In the genomic region with DNA sequence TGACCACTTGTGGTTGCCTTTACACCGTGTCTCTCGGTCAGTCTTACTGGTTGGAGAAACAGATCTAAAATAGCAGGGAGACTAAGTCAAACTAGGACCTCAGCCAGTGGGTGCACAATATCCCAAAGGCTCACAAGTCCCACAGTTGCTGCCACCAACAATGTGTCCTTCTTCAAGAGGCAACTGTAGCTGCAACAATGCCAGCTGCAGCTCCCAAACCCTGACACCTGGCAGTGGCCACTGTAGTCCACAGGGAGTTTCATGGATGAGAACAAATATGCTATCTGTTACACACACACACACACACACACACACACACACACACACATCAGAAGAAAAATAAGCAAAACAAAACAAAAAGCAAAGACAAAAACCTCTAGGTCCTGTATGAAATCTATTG, we compare ENCODE assay signal across 27 mouse cellular contexts.
"Had no signal": no experiment of that assay in that cellular context is flagged by ENCODE, and none has a peak within 500 bp of the region (broad histone marks: within the 10 kb centered on the region; RNA-seq: fewer than 3 reads in every experiment).

No protein-coding gene starts in this region.

- DNase-seq: left cerebral cortex, postnatal 4 days; liver; liver, embryonic 13.5 days; liver, postnatal 0 days; lung, adult 18-20 months; lung, adult 2 months; lung, embryonic 14.5 days; lung, postnatal 10 days; lung, postnatal 14 days; lung, postnatal 36 days; lung, postnatal 4 days; midbrain, embryonic 14.5 days had no signal

- H3K27me3 ChIP-seq: limb, embryonic 12.5 days; limb, embryonic 13.5 days; limb, embryonic 15.5 days; liver, embryonic 12.5 days; liver, embryonic 13.5 days; liver, embryonic 15.5 days; lung, embryonic 15.5 days; megakaryocyte, embryonic 14.5 days; midbrain, embryonic 12.5 days; midbrain, embryonic 13.5 days; midbrain, embryonic 15.5 days; neural tube, embryonic 12.5 days had no signal

- H3K36me3 ChIP-seq: limb, embryonic 10.5 days; limb, embryonic 12.5 days; limb, embryonic 13.5 days; limb, embryonic 15.5 days; liver, embryonic 12.5 days; liver, embryonic 13.5 days; liver, embryonic 15.5 days; lung, embryonic 15.5 days; midbrain, embryonic 10.5 days; midbrain, embryonic 12.5 days; midbrain, embryonic 13.5 days; midbrain, embryonic 15.5 days; neural tube, embryonic 12.5 days had no signal

- H3K4me2 ChIP-seq: limb, embryonic 12.5 days; limb, embryonic 13.5 days; limb, embryonic 15.5 days; liver, embryonic 11.5 days; liver, embryonic 12.5 days; liver, embryonic 13.5 days; liver, embryonic 15.5 days; lung, embryonic 14.5 days; lung, embryonic 15.5 days; midbrain, embryonic 11.5 days; midbrain, embryonic 12.5 days; midbrain, embryonic 13.5 days; midbrain, embryonic 15.5 days; neural tube, embryonic 12.5 days had no signal

- H3K4me3 ChIP-seq: limb, embryonic 10.5 days; limb, embryonic 12.5 days; limb, embryonic 13.5 days; limb, embryonic 15.5 days; liver, embryonic 12.5 days; liver, embryonic 13.5 days; liver, embryonic 15.5 days; lung, embryonic 15.5 days; megakaryocyte, embryonic 14.5 days; midbrain, embryonic 10.5 days; midbrain, embryonic 12.5 days; midbrain, embryonic 13.5 days; midbrain, embryonic 15.5 days; neural tube, embryonic 12.5 days had no signal
